Mouse (Mus musculus) forebrain, embryonic 16.5 days (tissue): ENCODE results near the gene Abcc12. TPM values are rescaled to one million over a fixed set of nuclear protein-coding genes. Genes with fewer than 3 reads are reported as not detected.

ENCODE experiments used
- microRNA-seq: library from miRNA; unstranded; fragments of <30 nt; microRNA quantifications from one replicate; pipeline ENCODE4, GENCODE M21; 2017
- polyA plus RNA-seq: library from polyadenylated mRNA; unstranded; fragments of >200 nt; fragmentation: Nextera tagmentation; extraction: Ambion mirVana; gene quantifications from 2 replicates; pipeline ENCODE4 v1.2.1, GENCODE M21; 2015

Gene Abcc12
- polyA plus RNA-seq, 1 experiment from 2014 or later: 0.20 TPM

Small RNA genes lying within 50 kb of the gene (microRNA-seq; reads per million reads assigned to microRNA genes)
- gene Gm44348: not detected

Other genes with a start within 250 kb of the Abcc12 start
- gene Lonp2, start 43.4 kb upstream of the Abcc12 start, polyA plus RNA-seq: 85.5 and 96.3 TPM in 2 replicates
- gene Gm10638, start 165.0 kb upstream of the Abcc12 start, polyA plus RNA-seq: 6.8 and 8.7 TPM in 2 replicates
- gene Siah1a, start 165.2 kb upstream of the Abcc12 start, polyA plus RNA-seq: 94.9 and 119 TPM in 2 replicates